ENCODE assay signal across 10 mouse cellular contexts in the genomic region with DNA sequence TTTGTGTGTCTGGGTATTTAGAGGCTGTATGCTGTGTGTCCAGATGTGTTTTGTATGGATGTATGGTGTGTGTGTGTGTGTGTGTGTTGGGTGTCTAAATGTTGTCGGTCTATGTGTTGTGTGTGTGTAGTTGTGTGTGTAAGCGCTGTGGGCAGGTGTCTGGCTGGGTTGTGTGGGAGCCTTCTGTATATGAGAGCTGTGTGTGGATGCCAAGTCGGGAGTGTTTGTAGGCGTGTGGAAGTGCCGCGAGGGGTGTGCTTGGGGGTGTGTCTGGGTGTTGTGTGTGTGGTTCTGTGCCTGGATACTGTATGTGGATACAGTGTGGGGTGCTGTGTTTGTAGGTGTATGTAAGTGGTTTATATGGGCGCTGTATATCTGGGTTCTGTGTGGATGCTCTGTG. TPM values are rescaled to one million over a fixed set of nuclear protein-coding genes. Genes with fewer than 3 reads are reported as not detected.
A peak's percentile ranks its signal among the peaks of the same experiment; 100 is the strongest.
DNase-seq lines count a peak whose midpoint lies in the region; ATAC-seq lines count a peak whose summit lies in the region.
"Had no signal": no experiment of that assay in that cellular context is flagged by ENCODE, and none has a peak within 500 bp of the region (broad histone marks: within the 10 kb centered on the region; RNA-seq: fewer than 3 reads in every experiment).

No protein-coding gene starts in this region.

- no peak overlapping the region for H3K27ac ChIP-seq in hindbrain, embryonic 15.5 days (replicated peaks)
- H3K27ac ChIP-seq in midbrain, embryonic 16.5 days (ENCODE audit: low read length) = no peak overlapping the region
- H3K27ac ChIP-seq: heart, embryonic 15.5 days had no signal

- peaks cover 29% of the 10 kb centered on the region for H3K4me1 ChIP-seq in hindbrain, embryonic 15.5 days (replicated peaks)
- peaks cover 12% of the 10 kb centered on the region for H3K4me1 ChIP-seq in midbrain, embryonic 16.5 days (ENCODE audit: control insufficient read depth, insufficient read depth, low read length)

- 37% methylated on average over 7 of the region's 7 CpGs for WGBS in hindbrain, embryonic 15.5 days
- 32% methylated on average over 7 of the region's 7 CpGs for WGBS in midbrain, embryonic 16.5 days

- peak overlapping the region; percentile 32; the same call in 1 of the 2 replicates for H3K9ac ChIP-seq in hindbrain, embryonic 15.5 days
- peak overlapping the region; percentile 59; the same call in 1 of the 2 replicates for H3K9ac ChIP-seq in midbrain, embryonic 16.5 days (ENCODE audit: low read depth, low read length)
- H3K9ac ChIP-seq: heart, embryonic 15.5 days had no signal

- no peaks in the 10 kb centered on the region for H3K36me3 ChIP-seq in hindbrain, embryonic 15.5 days
- no peaks in the 10 kb centered on the region for H3K36me3 ChIP-seq in midbrain, embryonic 16.5 days (ENCODE audit: control insufficient read depth, insufficient read depth, low read length)
- H3K36me3 ChIP-seq: G1E; heart, embryonic 15.5 days had no signal

- H3K4me2 ChIP-seq in hindbrain, embryonic 15.5 days = peak overlapping the region; percentile 73
- peak overlapping the region; percentile 68 for H3K4me2 ChIP-seq in midbrain, embryonic 16.5 days (ENCODE audit: low read length)

- peak overlapping the region; percentile 40 for H3K4me3 ChIP-seq in hindbrain, embryonic 15.5 days
- peak overlapping the region; percentile 40 for H3K4me3 ChIP-seq in midbrain, embryonic 16.5 days (ENCODE audit: low read depth, low read length)

- intact Hi-C loops in left cerebral cortex, postnatal 4 days (cut with DNase I) = no loop called here

- H3K27me3 ChIP-seq in hindbrain, embryonic 15.5 days = peaks cover 74% of the 10 kb centered on the region
- peaks cover 58% of the 10 kb centered on the region for H3K27me3 ChIP-seq in midbrain, embryonic 16.5 days (ENCODE audit: control insufficient read depth, insufficient read depth, low read depth, low read length)

- H3K9me3 ChIP-seq in hindbrain, embryonic 15.5 days = no peaks in the 10 kb centered on the region
- H3K9me3 ChIP-seq in midbrain, embryonic 16.5 days (replicated peaks; ENCODE audit: control insufficient read depth, low read length, poor library complexity, severe bottlenecking) = no peaks in the 10 kb centered on the region
- H3K9me3 ChIP-seq: heart, embryonic 15.5 days had no signal

- ATAC-seq in erythroblast, adult 5-6 weeks (replicated peaks; ENCODE audit: low FRiP score, poor library complexity, severe bottlenecking) = 0 out of 2 replicates have a peak, but pooled peaks have one; percentile 13
- no peak; the same call in 1 of the 2 replicates for ATAC-seq in hindbrain, embryonic 15.5 days (ENCODE audit: low FRiP score, low read depth)
- peak; percentile 46; the same call in 1 of the 2 replicates for ATAC-seq in midbrain, embryonic 16.5 days

- peak; percentile 34 to 55 for DNase-seq in left cerebral cortex, adult 18-20 months (ENCODE audit: low spot score in 2 of 2)
- DNase-seq in left cerebral cortex, postnatal 4 days = no peak
- DNase-seq in testis, postnatal 14 days (ENCODE audit: low spot score) = no peak
- no peak for DNase-seq in lung, postnatal 10 days
- DNase-seq: thymus, postnatal 36 days had no signal

RNA-seq across cellular contexts. Expression of gene Plk5, which starts 1.1 kb away (rescaled TPM):
- 10 to 100 TPM; 25.8 to 34.6 TPM for total RNA-seq in left cerebral cortex, adult 18-20 months (2021)
- total RNA-seq in left cerebral cortex, postnatal 4 days (2021) = 1 to 10 TPM; 4.2 to 6.1 TPM
- total RNA-seq in erythroblast, adult 5-6 weeks (2015; ENCODE audit: low replicate concordance) = not detected in 2 replicates
- not detected in 2 replicates for total RNA-seq in erythroblast, adult 5-6 weeks (2017; ENCODE audit: low replicate concordance)
- 6.1 and 6.4 TPM in 2 replicates for polyA plus RNA-seq in hindbrain, embryonic 15.5 days (2015; fragmentation: Nextera tagmentation; extraction: Ambion mirVana)
- polyA plus RNA-seq in midbrain, embryonic 16.5 days (2015; fragmentation: Nextera tagmentation; extraction: Ambion mirVana) = 9.6 and 11.0 TPM in 2 replicates
- total RNA-seq: G1E had no signal
- polyA plus RNA-seq: G1E had no signal

RNA-seq across cellular contexts. Expression of gene Adamtsl5, which starts 9.1 kb away (rescaled TPM):
- total RNA-seq in left cerebral cortex, adult 18-20 months (2021) = 10 to 100 TPM in 1 of 2 experiments, 1 to 10 TPM in 1; 8.8 to 10.4 TPM
- total RNA-seq in left cerebral cortex, postnatal 4 days (2021) = under 1 TPM; 0.56 to 0.72 TPM
- 0.21 and 0.77 TPM in 2 replicates for total RNA-seq in erythroblast, adult 5-6 weeks (2015; ENCODE audit: low replicate concordance)
- total RNA-seq in erythroblast, adult 5-6 weeks (2017; ENCODE audit: low replicate concordance) = 0.17 TPM in 1 of 2 replicates, not detected in the other
- 0.76 and 1.2 TPM in 2 replicates for polyA plus RNA-seq in hindbrain, embryonic 15.5 days (2015; fragmentation: Nextera tagmentation; extraction: Ambion mirVana)
- polyA plus RNA-seq in midbrain, embryonic 16.5 days (2015; fragmentation: Nextera tagmentation; extraction: Ambion mirVana) = 0.38 and 0.40 TPM in 2 replicates

RNA-seq across cellular contexts. Expression of gene Reep6, which starts 27.6 kb away (rescaled TPM):
- total RNA-seq in left cerebral cortex, adult 18-20 months (2021) = 10 to 100 TPM; 13.4 to 13.5 TPM
- total RNA-seq in left cerebral cortex, postnatal 4 days (2021) = 10 to 100 TPM; 13.3 to 14.8 TPM
- total RNA-seq in erythroblast, adult 5-6 weeks (2015; ENCODE audit: low replicate concordance) = 1.7 and 6.0 TPM in 2 replicates
- 2.0 and 4.5 TPM in 2 replicates for total RNA-seq in erythroblast, adult 5-6 weeks (2017; ENCODE audit: low replicate concordance)
- polyA plus RNA-seq in hindbrain, embryonic 15.5 days (2015; fragmentation: Nextera tagmentation; extraction: Ambion mirVana) = 5.7 and 7.1 TPM in 2 replicates
- 6.0 and 8.6 TPM in 2 replicates for polyA plus RNA-seq in midbrain, embryonic 16.5 days (2015; fragmentation: Nextera tagmentation; extraction: Ambion mirVana)

RNA-seq across cellular contexts. Expression of gene Pcsk4, which starts 28.0 kb away (rescaled TPM):
- 1 to 10 TPM; 4.8 to 6.9 TPM for total RNA-seq in left cerebral cortex, adult 18-20 months (2021)
- 10 to 100 TPM in 1 of 2 experiments, 1 to 10 TPM in 1; 8.1 to 10.5 TPM for total RNA-seq in left cerebral cortex, postnatal 4 days (2021)
- total RNA-seq in erythroblast, adult 5-6 weeks (2015; ENCODE audit: low replicate concordance) = 1.0 TPM in 1 of 2 replicates, not detected in the other
- not detected in 2 replicates for total RNA-seq in erythroblast, adult 5-6 weeks (2017; ENCODE audit: low replicate concordance)
- polyA plus RNA-seq in hindbrain, embryonic 15.5 days (2015; fragmentation: Nextera tagmentation; extraction: Ambion mirVana) = 6.1 and 6.7 TPM in 2 replicates
- polyA plus RNA-seq in midbrain, embryonic 16.5 days (2015; fragmentation: Nextera tagmentation; extraction: Ambion mirVana) = 5.6 and 6.5 TPM in 2 replicates

RNA-seq across cellular contexts. Expression of gene Mex3d, which starts 30.1 kb away (rescaled TPM):
- 10 to 100 TPM; 20.1 to 20.7 TPM for total RNA-seq in left cerebral cortex, adult 18-20 months (2021)
- 10 to 100 TPM; 75.5 to 80.1 TPM for total RNA-seq in left cerebral cortex, postnatal 4 days (2021)
- total RNA-seq in erythroblast, adult 5-6 weeks (2015; ENCODE audit: low replicate concordance) = 1.5 TPM in 1 of 2 replicates, not detected in the other
- 0.51 and 0.70 TPM in 2 replicates for total RNA-seq in erythroblast, adult 5-6 weeks (2017; ENCODE audit: low replicate concordance)
- polyA plus RNA-seq in hindbrain, embryonic 15.5 days (2015; fragmentation: Nextera tagmentation; extraction: Ambion mirVana) = 18.9 and 19.2 TPM in 2 replicates
- 13.6 and 15.0 TPM in 2 replicates for polyA plus RNA-seq in midbrain, embryonic 16.5 days (2015; fragmentation: Nextera tagmentation; extraction: Ambion mirVana)

Comparison
In these comparisons a context has a peak if more than half of its experiments do, and no peak if none do; other contexts are left out.
1. DNase-seq: peak in left cerebral cortex, adult 18-20 months (2 of 2); none in left cerebral cortex, postnatal 4 days (single experiment), testis, postnatal 14 days (single experiment) and lung, postnatal 10 days (single experiment).
2. RNA of gene Adamtsl5, which starts 9.1 kb away (total RNA-seq): 8.8 to 10.4 TPM in left cerebral cortex, adult 18-20 months; 0.17 to 0.77 TPM in erythroblast, adult 5-6 weeks and 0.56 to 0.72 TPM in left cerebral cortex, postnatal 4 days; every median in the first group is over 4 times any median in the second.
3. RNA of gene Plk5, which starts 1.1 kb away (total RNA-seq): 25.8 to 34.6 TPM in left cerebral cortex, adult 18-20 months and 4.2 to 6.1 TPM in left cerebral cortex, postnatal 4 days; not detected in erythroblast, adult 5-6 weeks; every median in the first group is over 4 times any median in the second.